Mouse (Mus musculus): ENCODE measurements around the gene Cep112.
A peak's percentile ranks its signal among the peaks of the same experiment; 100 is the strongest.

DNA sequence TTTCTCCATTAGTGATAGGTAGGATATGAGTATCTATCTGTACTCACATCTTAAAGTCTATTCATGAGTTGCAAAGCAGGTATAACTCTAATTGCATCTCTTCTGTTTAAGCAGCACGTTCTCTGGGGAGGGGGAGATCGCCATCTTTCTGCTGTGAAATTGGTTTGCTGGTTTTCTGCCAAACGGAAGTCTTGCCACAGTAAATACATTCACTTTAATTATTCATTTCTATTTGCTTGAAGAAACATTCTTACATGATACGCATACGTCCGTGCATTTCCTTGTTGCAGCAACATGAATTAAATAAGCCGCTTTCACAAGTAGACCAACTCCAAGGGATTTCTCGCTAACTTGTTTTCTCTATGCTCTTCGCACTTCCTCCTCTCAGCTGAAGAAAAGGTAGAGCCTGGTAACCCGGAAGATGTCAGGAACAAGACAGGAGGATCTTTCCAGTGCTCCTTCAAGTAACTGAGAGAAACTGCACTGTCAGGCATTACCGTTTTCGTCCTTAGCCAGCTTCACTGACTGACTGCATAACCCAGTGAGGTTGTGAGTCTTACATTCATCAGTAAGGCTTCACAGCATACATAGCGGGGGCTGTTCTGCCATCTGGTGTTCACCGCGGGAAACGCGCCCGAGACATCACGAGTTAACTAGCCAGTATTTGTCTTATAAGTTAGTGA is 47.2 kb upstream of the Cep112 start:
- TF ChIP-seq CTCF (IDR thresholded peaks at IDR 0.05; ENCODE audit: borderline replicate concordance, insufficient read depth, low read depth, low read length): peak; percentile 96
- no peak for TF ChIP-seq POLR2A (IDR thresholded peaks at IDR 0.05; ENCODE audit: borderline replicate concordance, insufficient read depth, low read length)

All from cerebellum, adult 2 months (tissue).